Mouse (Mus musculus): ENCODE results near the gene Syne2.
"Not testable (repeated sequence)": the region's sequence is repeated elsewhere in the genome, so short reads cannot be mapped to it uniquely, and the experiment has no call there.

The Syne2 gene

DNA sequence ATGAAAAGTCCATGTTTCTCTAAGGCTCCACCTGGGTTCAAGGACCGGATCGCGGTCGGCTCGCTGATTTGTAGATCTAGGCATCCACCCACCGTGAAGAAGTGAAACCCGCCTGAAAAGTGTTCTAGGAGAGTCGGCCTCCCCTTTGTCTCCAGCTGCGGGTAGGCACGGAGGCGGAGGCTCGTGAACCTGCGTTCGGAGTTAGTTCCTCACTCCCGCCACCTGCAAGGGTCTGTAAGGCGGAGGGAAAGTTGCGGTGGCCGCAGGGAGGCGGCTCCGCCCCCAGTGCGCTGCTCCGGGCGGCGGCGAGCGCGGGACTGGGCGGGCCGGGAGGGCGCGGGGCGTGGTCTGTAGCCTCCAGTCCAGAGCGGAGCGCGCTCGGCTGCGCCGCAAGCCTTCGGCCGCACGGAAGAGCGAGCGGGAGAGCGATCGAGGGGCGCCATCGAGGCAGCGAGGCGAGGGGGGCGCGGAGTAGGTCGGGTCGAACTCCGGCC, at the start of gene Syne2:
Syne2 (plus strand) TSS at position 176 of the 494 bp plus-strand sequence.
- DNase-seq: peak; percentile 75

DNA sequence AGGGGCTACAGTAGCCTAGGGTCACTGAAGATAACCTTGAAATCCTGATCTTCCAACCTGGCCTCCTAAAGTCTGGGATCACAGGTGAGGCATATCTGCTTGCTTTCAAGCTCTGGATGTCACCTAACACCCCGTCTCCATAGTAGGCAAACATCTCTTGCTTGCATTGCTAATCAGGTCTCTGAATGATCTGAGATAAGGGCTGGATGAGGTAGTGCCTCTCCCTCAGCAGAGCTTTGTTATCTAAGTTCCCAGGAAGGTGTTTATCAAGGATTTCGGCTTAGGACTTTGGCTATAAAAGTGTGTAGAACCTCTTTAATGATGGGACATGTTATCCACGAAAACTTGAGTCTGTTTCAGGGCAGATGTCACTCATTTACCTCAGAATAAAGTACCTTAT, 46.5 kb upstream of the Syne2 start:
- DNase-seq: no peak

GRCm38 (mm10) chr12:75772424-75773034, 45.4 kb upstream of the Syne2 start:
- peak; percentile 11 for DNase-seq

- DNase-seq: no peak
Measured at GRCm38 (mm10) chr12:75781445-75781844, 36.5 kb upstream of the Syne2 start.

- DNase-seq: no peak
Measured at GRCm38 (mm10) chr12:75781995-75782394, 35.9 kb upstream of the Syne2 start.

GRCm38 (mm10) chr12:75784271-75784751, 33.6 kb upstream of the Syne2 start:
- DNase-seq: no peak

- not testable (repeated sequence) for DNase-seq
Measured at GRCm38 (mm10) chr12:75786681-75787080, 31.3 kb upstream of the Syne2 start.

DNA sequence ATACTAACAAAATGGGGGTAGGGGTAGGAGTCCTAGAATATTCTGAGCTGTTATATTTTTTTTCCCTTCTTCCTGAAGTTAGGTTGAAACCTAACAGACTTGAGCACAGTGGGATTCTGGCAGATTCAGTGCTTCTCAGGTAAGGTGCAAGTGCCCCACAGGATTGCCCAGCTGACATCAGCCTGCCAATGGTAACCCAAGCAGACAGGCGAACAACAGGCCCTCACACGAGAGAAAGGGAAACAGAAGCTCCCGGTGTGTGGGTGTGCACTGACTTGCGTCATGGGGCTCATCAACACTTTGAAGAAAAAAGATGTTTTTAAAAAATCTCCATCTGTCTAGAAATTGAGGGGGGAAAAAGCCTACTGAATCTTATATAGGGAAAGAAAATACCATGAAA, 28.5 kb upstream of the Syne2 start:
- peak; percentile 87 for DNase-seq

DNA sequence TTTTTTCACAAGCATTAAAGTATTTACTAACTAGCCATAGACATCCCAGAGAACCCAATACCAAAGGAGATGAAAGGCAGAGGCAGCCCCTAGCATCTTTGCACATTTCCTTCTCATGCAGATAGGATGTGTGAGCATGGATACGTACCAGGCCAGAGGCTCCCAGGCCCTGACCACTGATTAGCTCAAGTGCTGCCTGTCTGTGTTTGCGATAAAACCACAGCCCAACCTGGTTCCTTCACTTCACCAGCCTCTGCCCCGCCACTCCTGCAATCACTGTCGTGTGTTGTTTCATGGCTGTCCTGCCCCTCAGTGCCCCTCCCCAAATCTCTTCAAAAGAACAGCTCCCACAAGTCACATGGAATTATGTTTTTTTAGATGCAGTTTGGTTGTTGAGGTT, 23.4 kb upstream of the Syne2 start:
- no peak for DNase-seq

GRCm38 (mm10) chr12:75796510-75796909, 21.4 kb upstream of the Syne2 start:
- DNase-seq: no peak

- DNase-seq: no peak
Measured at GRCm38 (mm10) chr12:75806281-75806680, 11.7 kb upstream of the Syne2 start.

DNA sequence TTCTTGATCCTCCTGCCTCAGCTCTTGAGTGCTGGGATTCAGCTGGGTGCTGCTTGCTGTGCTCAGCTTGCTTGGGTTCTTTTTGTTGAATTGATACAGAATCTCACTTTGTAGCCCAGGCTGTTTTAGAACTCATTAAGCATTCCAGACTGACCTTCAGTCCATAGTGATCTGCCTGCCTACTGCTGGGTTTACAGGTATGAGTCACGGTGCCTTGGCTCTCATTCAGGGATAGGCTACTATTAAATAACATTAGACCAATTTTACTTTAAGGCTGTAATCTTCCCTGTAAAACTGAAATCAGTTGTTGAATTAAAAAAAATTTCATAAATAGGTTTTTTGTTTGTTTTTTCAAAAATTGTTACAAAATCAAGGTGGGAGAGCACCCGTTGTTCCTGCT, 4.2 kb upstream of the Syne2 start:
- no peak for DNase-seq

DNA sequence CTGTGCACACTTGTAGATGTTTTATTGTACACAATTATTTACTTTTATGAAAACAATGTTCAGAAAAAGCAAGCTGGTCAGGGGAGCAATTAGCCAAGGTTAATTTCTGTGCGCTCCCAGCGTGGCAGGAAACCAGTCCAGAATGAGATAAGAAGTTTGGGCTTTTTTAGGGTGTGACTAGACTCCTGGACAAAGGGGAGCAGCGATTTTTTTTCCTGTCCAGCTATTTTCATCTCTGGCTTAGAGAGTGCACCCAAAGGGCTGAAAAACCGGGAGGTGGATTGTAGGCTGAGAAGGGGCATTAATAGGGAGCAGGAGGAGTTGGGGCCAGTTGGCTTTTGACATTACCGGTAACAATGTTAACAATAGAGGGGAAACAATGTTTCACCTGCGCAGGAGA, 3.4 kb upstream of the Syne2 start:
- no peak for DNase-seq

GRCm38 (mm10) chr12:75816981-75817856, 715 bp upstream of the Syne2 start:
- no peak for DNase-seq

DNA sequence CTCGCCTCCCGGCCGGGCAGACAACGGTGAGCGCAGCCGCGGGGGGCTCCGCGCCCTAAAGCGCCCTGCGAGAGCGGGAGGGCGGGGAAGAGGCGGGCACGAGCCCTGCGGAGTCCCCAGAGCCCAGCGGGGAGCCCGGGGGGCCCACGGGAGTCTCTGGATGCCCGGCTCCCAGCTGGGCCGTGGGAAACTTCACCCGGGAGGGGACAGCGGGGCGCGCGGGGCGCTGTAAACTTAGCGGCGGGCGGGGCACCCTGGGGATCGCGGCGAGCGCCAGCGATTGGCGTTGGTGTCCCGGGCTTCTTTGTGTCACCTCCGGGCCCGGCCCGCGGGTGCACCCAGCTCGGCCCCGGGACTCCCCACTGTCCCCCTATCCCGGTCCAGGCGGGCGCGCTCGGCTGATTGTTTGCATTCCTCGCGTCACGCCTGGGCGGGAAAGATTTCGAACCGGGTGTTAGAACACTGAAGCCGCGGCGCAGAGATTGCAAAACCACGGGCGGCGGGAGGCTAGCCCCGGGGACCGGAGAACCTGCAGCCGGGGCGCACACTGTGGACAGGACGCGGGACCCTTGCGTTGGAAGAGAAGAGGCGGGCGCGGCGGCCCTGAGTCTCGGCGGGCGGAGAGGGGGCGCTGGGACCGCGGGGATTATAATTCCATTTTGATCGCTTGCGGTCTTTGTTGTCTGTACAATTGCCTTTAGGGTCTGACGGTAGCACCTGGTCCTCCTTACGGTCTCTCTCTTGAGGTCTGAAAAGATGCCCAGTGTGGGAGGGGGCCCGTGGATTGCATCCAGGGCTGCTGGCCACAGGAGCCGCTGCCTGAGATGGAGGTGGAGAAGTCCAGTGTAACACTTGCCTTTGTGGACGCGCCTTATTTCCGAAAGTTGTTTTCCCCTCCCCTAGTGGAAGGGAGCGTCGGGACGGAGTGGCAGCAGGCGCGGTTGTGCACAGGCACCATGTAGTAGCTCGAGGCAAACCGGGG, 810 bp downstream of the Syne2 start:
- DNase-seq: peak; percentile 54

- no peak for DNase-seq
Measured at GRCm38 (mm10) chr12:75819481-75819880, 1.5 kb downstream of the Syne2 start.

DNA sequence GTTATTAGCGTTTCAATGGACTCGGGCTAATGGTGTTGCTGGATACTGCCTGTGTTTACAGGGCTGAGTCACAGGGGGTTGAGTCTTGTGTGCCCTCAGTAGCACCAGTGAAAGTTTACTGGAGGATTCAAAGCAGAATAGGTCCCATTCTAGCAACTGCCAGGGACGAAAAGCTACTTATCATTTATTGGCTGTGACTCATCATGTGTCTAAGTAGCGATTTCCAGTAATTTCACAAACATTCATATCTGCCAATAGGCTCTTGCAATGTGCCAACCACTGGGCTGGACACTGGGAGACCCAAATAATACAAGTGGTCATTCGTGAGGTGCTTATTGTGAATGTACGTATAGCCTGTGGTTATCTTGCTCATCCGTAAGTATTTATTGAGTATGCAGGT, 2.3 kb downstream of the Syne2 start:
- DNase-seq: no peak

DNA sequence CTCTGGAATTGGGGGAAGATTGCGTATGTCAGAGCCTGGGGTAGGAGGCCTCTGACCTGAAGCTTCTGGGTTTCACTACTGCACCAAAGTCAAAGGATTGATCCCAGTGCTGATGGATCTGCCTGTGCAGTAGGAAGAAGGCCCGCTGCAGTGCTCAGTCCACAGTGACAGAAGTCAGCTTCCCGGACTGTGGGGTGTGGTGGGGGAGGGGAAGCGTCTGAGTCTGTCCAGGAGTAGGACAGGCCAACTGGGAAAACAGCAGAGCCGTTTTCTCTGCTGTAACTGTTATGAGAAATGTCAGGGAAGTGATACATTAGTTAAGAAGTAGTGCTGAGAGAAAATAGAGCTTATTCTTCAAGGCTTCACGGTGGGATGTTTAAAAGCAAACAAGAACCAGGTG, 4.2 kb downstream of the Syne2 start:
- DNase-seq: no peak

DNA sequence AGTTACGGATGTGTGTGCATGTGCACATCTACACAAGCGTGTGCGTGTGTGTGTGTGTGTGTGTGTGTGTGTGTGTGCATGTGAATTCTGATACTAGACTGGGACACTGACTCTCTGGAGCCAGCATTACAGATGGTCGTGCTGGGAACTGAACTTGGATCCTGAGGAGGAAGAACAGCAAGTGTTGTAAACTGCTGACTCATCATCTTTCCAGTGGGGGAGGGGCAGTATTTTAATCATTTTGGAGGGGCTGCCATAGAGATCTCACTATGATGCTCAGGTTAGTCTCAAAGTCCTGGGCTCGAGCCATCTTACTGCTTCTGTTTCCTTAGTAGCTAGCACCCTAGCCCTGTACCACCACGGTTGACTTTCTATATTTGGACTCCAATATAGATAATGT, 5.5 kb downstream of the Syne2 start:
- DNase-seq: no peak

DNA sequence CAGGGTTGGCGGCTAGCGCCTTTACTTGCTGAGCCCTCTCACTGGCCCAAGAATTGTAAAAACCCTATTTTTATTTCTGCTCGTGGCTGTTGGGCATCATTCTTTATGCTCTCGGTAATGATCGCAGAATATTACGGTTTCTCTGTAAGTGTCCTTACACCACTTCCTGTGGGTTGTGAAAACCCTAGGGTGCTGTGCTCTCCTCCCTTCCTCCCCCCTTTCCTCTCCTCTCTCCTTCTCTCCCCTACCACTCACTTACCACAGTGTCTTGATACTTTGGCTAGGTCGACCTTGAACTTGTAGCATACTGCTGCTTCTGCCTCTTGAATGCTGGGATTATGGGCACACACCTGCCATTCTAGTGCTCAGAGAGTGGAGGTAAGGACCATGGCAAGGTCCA, 7.5 kb downstream of the Syne2 start:
- DNase-seq: no peak

DNA sequence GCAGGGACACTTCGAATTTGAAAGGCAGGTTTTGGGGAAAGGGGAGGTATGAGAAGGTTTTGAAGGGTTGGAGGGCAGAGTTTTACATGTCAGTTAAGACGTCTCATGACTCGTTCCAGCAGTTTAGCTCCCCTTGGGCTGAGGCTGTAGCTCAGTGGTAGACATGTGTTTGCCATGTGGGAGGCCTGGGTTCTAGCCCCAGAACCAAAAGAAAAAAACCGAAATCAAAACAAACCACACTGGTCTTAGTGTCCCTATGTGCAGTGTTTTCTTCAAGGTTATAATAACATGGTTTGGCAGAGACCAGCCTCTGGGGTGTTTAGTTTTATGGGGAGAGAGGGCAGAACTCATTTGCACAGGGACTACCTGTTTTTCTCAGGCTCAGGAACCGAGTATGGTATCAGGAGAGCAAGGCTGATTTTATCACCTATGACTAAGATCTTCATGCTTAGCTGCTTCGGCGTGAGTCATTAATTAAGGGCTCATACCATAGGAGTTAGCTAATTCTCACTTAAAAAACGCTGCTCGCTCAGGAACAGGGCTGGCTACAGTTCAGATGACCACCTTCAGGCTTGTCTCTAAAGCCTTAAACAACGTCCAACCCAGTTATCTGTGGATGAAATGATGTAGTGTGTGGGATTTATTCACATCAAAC, 8.9 kb downstream of the Syne2 start:
- DNase-seq: no peak

- no peak for DNase-seq
Measured at GRCm38 (mm10) chr12:75827751-75828150, 9.8 kb downstream of the Syne2 start.

All from cerebellum, adult 9-11 months (tissue).